Mouse (Mus musculus): ENCODE measurements around the gene Mrpl36. TPM values are rescaled to one million over a fixed set of nuclear protein-coding genes. Genes with fewer than 3 reads are reported as not detected.

Mrpl36 gene
- total and polyA plus RNA-seq, 3 experiments = 53.3 to 81.8 (median 57.8) TPM

DNA sequence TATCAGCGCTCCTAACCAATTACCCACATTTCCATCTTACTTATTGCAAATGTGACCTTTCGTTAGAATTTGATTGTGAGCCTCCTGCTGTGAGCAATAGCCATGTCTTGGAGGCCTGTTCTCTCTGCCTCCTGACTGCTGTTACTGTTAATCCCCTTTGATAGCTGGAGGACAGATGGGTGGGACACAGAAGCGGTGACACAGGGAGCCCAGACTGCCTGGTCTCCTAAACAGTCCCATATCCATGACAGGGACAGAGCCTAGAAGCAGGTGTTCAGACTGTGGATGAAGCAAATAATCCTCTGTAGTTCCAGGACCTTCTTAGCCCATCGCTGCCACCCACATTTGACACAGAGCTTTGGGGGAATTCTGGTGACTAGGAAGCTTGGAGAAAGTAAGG is 21.9 kb upstream of the Mrpl36 start:
- WGBS = 84% methylated on average over 4 of the region's 4 CpGs
- no peak overlapping the region for H3K27ac ChIP-seq
- no peak for DNase-seq
- no peak overlapping the region for H3K9ac ChIP-seq (ENCODE audit: low read depth, low read length)
- no peak overlapping the region for H3K4me3 ChIP-seq
- H3K4me1 ChIP-seq (ENCODE audit: control insufficient read depth, insufficient read depth, low read length) = no peaks in the 10 kb centered on the region
- no peaks in the 10 kb centered on the region for H3K79me2 ChIP-seq (replicated peaks; ENCODE audit: control insufficient read depth, insufficient read depth, low read length)
- H3K36me3 ChIP-seq (ENCODE audit: control insufficient read depth, insufficient read depth, low read length) = no peaks in the 10 kb centered on the region
- no peak for TF ChIP-seq CTCF (IDR thresholded peaks at IDR 0.05)
- no peak for TF ChIP-seq POLR2A (IDR thresholded peaks at IDR 0.05; ENCODE audit: insufficient read depth, low read depth, low read length)
- no peak for TF ChIP-seq EP300 (IDR thresholded peaks at IDR 0.05; ENCODE audit: insufficient read depth, low read depth, low read length)
- intact Hi-C loops (cut with DNase I) = loop anchor here (5.0 kb wide), 1 partner anchor 46 kb away; no protein-coding TSS in a partner anchor
- H3K27me3 ChIP-seq (ENCODE audit: control insufficient read depth, insufficient read depth, low read length) = no peaks in the 10 kb centered on the region

GRCm38 (mm10) chr13:73310183-73310929 is 18.0 kb upstream of the Mrpl36 start:
- Histone ChIP-seq H3K27ac (no peak overlapping the region), H3K27me3 (ENCODE audit: control insufficient read depth, insufficient read depth, low read length) (no peaks in the 10 kb centered on the region), H3K4me1 (ENCODE audit: control insufficient read depth, insufficient read depth, low read length) (no peaks in the 10 kb centered on the region), H3K79me2 (replicated peaks; ENCODE audit: control insufficient read depth, insufficient read depth, low read length) (no peaks in the 10 kb centered on the region), H3K4me3 (no peak overlapping the region), H3K9ac (ENCODE audit: low read depth, low read length) (no peak overlapping the region), H3K36me3 (ENCODE audit: control insufficient read depth, insufficient read depth, low read length) (no peaks in the 10 kb centered on the region)
- intact Hi-C loops (cut with DNase I) = loop anchor here (2.0 to 10.0 kb wide), 2 partner anchors 150 to 216 kb away; no protein-coding TSS in a partner anchor
- TF ChIP-seq CTCF (IDR thresholded peaks at IDR 0.05) (peak; percentile 78), EP300 (IDR thresholded peaks at IDR 0.05; ENCODE audit: insufficient read depth, low read depth, low read length) (no peak)
- DNase-seq = peak; percentile 50 to 65
- WGBS = 41% methylated on average over 8 of the region's 8 CpGs

GRCm38 (mm10) chr13:73320048-73320447 is 8.3 kb upstream of the Mrpl36 start:
- H3K79me2 ChIP-seq (replicated peaks; ENCODE audit: control insufficient read depth, insufficient read depth, low read length) = 0 out of 2 replicates have a peak, but pooled peaks cover 2% of the 10 kb centered on the region
- no peaks in the 10 kb centered on the region for H3K27me3 ChIP-seq (ENCODE audit: control insufficient read depth, insufficient read depth, low read length)
- peaks cover 3% of the 10 kb centered on the region; the same call in 1 of the 2 replicates for H3K36me3 ChIP-seq (ENCODE audit: control insufficient read depth, insufficient read depth, low read length)
- H3K9ac ChIP-seq (ENCODE audit: low read depth, low read length) = no peak overlapping the region
- intact Hi-C loops (cut with DNase I) = no loop called here
- no peak for DNase-seq
- H3K4me3 ChIP-seq = no peak overlapping the region
- no peak overlapping the region for H3K27ac ChIP-seq
- peaks cover 2% of the 10 kb centered on the region; the same call in 1 of the 2 replicates for H3K4me1 ChIP-seq (ENCODE audit: control insufficient read depth, insufficient read depth, low read length)
- WGBS = 95% methylated on average over 4 of the region's 4 CpGs
- TF ChIP-seq EP300 (IDR thresholded peaks at IDR 0.05; ENCODE audit: insufficient read depth, low read depth, low read length) = no peak
- TF ChIP-seq CTCF (IDR thresholded peaks at IDR 0.05) = no peak
- no peak for TF ChIP-seq POLR2A (IDR thresholded peaks at IDR 0.05; ENCODE audit: insufficient read depth, low read depth, low read length)

DNA sequence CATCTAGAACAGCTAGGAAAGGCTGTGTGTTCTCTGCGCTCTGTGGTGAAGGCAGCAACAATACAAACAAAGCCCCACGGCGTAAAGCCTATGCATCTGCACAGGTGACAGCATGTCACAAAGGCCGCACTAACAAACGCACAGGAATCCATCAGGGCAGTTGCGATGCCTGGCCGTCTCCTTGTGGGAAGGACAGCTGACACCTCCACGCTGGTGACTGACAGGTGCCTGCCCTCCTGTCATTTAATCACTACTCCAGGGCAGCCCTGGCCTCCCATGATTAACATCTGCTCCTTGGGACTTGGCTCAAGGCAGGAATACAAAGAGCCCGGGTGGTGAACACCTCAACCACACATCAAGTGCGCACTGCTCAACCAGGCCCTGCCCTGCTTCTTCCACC is 5.7 kb upstream of the Mrpl36 start:
- peaks cover 17% of the 10 kb centered on the region for H3K36me3 ChIP-seq (ENCODE audit: control insufficient read depth, insufficient read depth, low read length)
- H3K27ac ChIP-seq = peak overlapping the region; percentile 56
- TF ChIP-seq POLR2A (IDR thresholded peaks at IDR 0.05; ENCODE audit: insufficient read depth, low read depth, low read length) = no peak
- no peak for TF ChIP-seq EP300 (IDR thresholded peaks at IDR 0.05; ENCODE audit: insufficient read depth, low read depth, low read length)
- no peak for TF ChIP-seq CTCF (IDR thresholded peaks at IDR 0.05)
- WGBS = 77% methylated on average over 10 of the region's 10 CpGs
- no peak for DNase-seq
- 0 out of 2 replicates have a peak, but pooled peaks cover 2% of the 10 kb centered on the region for H3K79me2 ChIP-seq (replicated peaks; ENCODE audit: control insufficient read depth, insufficient read depth, low read length)
- peaks cover 5% of the 10 kb centered on the region for H3K4me1 ChIP-seq (ENCODE audit: control insufficient read depth, insufficient read depth, low read length)
- H3K27me3 ChIP-seq (ENCODE audit: control insufficient read depth, insufficient read depth, low read length) = no peaks in the 10 kb centered on the region
- intact Hi-C loops (cut with DNase I) = no loop called here
- no peak overlapping the region for H3K9ac ChIP-seq (ENCODE audit: low read depth, low read length)
- H3K4me3 ChIP-seq = no peak overlapping the region

DNA sequence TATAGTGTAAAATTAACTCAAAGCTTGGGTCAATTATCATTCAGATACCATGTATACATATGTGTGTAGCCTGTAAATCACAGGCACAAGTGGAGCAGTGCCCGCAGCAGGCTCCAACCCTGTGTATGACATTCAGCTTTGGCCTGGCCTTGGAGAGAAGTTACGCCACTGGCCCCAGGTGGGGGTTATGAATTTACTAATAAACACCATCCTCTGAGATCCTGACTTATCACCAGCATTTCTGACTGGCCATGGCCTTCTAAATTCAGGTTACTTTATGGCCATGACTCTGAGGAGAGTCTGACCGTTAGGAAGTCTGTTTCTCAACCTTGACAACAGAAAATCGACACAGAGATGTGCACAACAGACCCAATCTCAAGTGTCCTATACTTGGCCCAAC is 4.9 kb upstream of the Mrpl36 start:
- intact Hi-C loops (cut with DNase I) = no loop called here
- TF ChIP-seq EP300 (IDR thresholded peaks at IDR 0.05; ENCODE audit: insufficient read depth, low read depth, low read length) (no peak), CTCF (IDR thresholded peaks at IDR 0.05) (no peak), POLR2A (IDR thresholded peaks at IDR 0.05; ENCODE audit: insufficient read depth, low read depth, low read length) (no peak)
- H3K4me1 ChIP-seq (ENCODE audit: control insufficient read depth, insufficient read depth, low read length) = peaks cover 5% of the 10 kb centered on the region
- H3K36me3 ChIP-seq (ENCODE audit: control insufficient read depth, insufficient read depth, low read length) = peaks cover 17% of the 10 kb centered on the region
- WGBS = 66% methylated on average over 4 of the region's 4 CpGs
- H3K9ac ChIP-seq (ENCODE audit: low read depth, low read length) = no peak overlapping the region
- peaks cover 2% of the 10 kb centered on the region; the same call in 1 of the 2 replicates for H3K79me2 ChIP-seq (replicated peaks; ENCODE audit: control insufficient read depth, insufficient read depth, low read length)
- no peak overlapping the region for H3K4me3 ChIP-seq
- H3K27ac ChIP-seq = peak overlapping the region; percentile 56
- no peak for DNase-seq
- no peaks in the 10 kb centered on the region for H3K27me3 ChIP-seq (ENCODE audit: control insufficient read depth, insufficient read depth, low read length)

- Histone ChIP-seq H3K4me3 (peak overlapping the region; percentile 81), H3K27me3 (ENCODE audit: control insufficient read depth, insufficient read depth, low read length) (no peaks in the 10 kb centered on the region), H3K4me1 (ENCODE audit: control insufficient read depth, insufficient read depth, low read length) (peaks cover 5% of the 10 kb centered on the region), H3K79me2 (replicated peaks; ENCODE audit: control insufficient read depth, insufficient read depth, low read length) (no peaks in the 10 kb centered on the region; the same call in 1 of the 2 replicates), H3K36me3 (ENCODE audit: control insufficient read depth, insufficient read depth, low read length) (peaks cover 14% of the 10 kb centered on the region), H3K9ac (ENCODE audit: low read depth, low read length) (peak overlapping the region; percentile 94), H3K27ac (peak overlapping the region; percentile 96)
- TF ChIP-seq EP300 (IDR thresholded peaks at IDR 0.05; ENCODE audit: insufficient read depth, low read depth, low read length) (0 out of 2 replicates have a peak, but pooled peaks have one; percentile 32), CTCF (IDR thresholded peaks at IDR 0.05) (no peak), POLR2A (IDR thresholded peaks at IDR 0.05; ENCODE audit: insufficient read depth, low read depth, low read length) (peak; percentile 67)
- WGBS = under 1% methylated on average over 42 of the region's 42 CpGs
- intact Hi-C loops (cut with DNase I) = no loop called here
- DNase-seq = peak; percentile 90 to 94
These were observed 2.7 kb downstream of the Mrpl36 start for GRCm38 (mm10) chr13:73330844-73331501.
